Mouse (Mus musculus): ENCODE measurements around the gene Zfp607b. TPM values are rescaled to one million over a fixed set of nuclear protein-coding genes. Genes with fewer than 3 reads are reported as not detected.

Gene Zfp607b
- total RNA-seq, 2 experiments from 2014 or later: 11.8 to 11.9 TPM

DNA sequence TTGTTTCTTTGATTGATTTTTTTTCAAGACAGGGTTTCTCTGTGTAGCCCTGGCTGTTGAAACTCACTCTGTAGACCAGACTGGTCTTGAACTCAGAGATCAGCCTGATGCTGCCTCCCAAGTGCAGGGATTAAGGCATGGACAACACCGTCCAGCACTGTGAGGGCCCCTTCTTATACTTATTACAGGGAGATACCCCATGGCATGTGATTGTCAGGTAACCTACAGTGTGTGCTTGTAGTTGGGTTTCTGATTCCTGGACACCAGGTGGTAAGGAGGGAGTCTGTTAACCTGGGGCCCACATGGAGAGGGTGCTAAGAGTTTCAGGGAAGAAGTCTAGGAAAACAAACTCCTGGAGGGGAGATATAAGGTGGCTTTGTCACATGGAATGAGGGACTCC is 2.1 kb upstream of the Zfp607b start:
- no peak for TF ChIP-seq CTCF (IDR thresholded peaks at IDR 0.05)
- DNase-seq (ENCODE audit: extremely low spot score in 1 of 2, low spot score in 2 of 2): no peak
- intact Hi-C loops (cut with DNase I): loop anchor here (5.0 to 10.0 kb wide), 4 partner anchors 85 to 352 kb away; partner anchors contain the start of genes Ltbp4 and Sertad1
- Histone ChIP-seq H3K27ac (no peak overlapping the region), H3K4me3 (no peak overlapping the region)

DNA sequence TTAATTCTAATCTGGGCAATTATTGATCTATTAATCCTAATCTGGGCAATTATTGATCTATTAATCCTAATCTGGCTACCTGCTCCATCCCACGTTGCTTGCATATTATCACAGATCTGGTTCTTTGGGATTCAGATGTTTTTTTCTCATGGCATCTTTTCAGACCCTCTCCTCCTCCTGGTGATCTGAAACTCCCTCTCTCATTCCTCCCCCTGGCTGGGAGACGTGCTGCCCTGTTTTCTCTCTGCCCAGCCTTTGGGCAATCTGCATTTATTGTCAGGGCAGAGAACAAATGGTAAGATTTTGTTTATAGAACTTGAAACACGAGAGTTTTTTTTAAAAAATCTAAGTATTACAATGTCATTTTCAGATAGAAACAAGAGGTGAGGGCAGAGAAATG is 1.3 kb upstream of the Zfp607b start:
- no peak for TF ChIP-seq CTCF (IDR thresholded peaks at IDR 0.05)
- DNase-seq (ENCODE audit: extremely low spot score in 1 of 2, low spot score in 2 of 2): no peak
- intact Hi-C loops (cut with DNase I): loop anchor here (5.0 to 10.0 kb wide), 4 partner anchors 86 to 353 kb away; partner anchors contain the start of genes Ltbp4 and Sertad1
- H3K4me3 ChIP-seq: no peak overlapping the region
- H3K27ac ChIP-seq: no peak overlapping the region

GRCm38 (mm10) chr7:27688246-27688788 is 823 bp upstream of the Zfp607b start:
- H3K4me3 ChIP-seq: peak overlapping the region; percentile 59
- intact Hi-C loops (cut with DNase I): loop anchor here (5.0 to 10.0 kb wide), 4 partner anchors 86 to 354 kb away; partner anchors contain the start of genes Ltbp4 and Sertad1
- TF ChIP-seq CTCF (IDR thresholded peaks at IDR 0.05): no peak
- peak overlapping the region; percentile 80 for H3K27ac ChIP-seq
- no peak for DNase-seq (ENCODE audit: extremely low spot score in 1 of 2, low spot score in 2 of 2)

- DNase-seq (ENCODE audit: extremely low spot score in 1 of 2, low spot score in 2 of 2): no peak
Measured at GRCm38 (mm10) chr7:27691076-27691475, 1.9 kb downstream of the Zfp607b start.

DNA sequence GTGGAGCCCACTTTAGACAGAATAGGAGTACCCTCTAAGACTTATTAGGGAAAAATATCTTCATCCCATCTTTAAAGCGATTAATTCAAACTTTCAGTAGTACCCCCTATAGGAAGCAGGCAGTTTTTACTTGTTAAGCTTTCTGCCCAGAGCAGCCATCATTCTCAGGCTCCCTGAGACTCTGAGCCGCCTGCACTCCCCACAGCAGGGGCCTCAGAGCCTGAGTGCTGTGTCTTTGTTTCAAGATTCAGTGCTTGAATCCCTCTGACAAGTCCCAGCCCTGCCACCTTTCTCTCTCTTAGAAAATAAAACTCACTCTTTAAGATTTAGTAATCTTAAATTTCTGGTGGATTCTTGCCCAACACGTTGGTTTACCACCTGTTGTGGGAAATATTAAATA is 7.6 kb downstream of the Zfp607b start:
- H3K27ac ChIP-seq: no peak overlapping the region
- no peak for DNase-seq (ENCODE audit: extremely low spot score in 1 of 2, low spot score in 2 of 2)
- H3K4me3 ChIP-seq: no peak overlapping the region
- no peak for TF ChIP-seq CTCF (IDR thresholded peaks at IDR 0.05)
- intact Hi-C loops (cut with DNase I): no loop called here

More at GRCm38 (mm10) chr7:27691076-27691475, 1.9 kb downstream of the Zfp607b start:
- H3K27ac ChIP-seq: no peak overlapping the region
- intact Hi-C loops (cut with DNase I): loop anchor here (1.0 kb wide), 1 partner anchor 34 kb away; no protein-coding TSS in a partner anchor
- peak; percentile 63 for TF ChIP-seq CTCF (IDR thresholded peaks at IDR 0.05)
- H3K4me3 ChIP-seq: no peak overlapping the region

DNA sequence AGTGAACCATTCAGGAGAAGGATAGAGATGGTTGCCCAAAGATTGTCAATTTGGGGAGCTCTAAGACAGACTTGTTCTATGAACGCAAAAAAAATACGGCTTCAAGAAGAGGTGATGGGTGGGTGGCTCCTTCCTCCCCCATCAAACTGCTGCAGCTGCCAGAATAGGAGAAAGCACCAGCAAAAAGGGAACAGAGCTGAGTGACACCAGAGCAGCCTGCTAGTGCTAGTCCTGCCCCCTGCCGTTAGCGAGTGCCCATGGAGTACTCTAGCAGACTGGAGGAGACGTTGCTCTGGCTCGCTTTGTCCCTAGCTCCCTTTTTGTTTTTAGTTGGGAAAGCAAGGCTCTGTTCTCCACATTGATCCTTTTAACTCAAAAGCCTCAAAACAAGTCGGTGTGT is 21.3 kb downstream of the Zfp607b start:
- Histone ChIP-seq H3K27ac (no peak overlapping the region), H3K4me3 (no peak overlapping the region)
- TF ChIP-seq CTCF (IDR thresholded peaks at IDR 0.05): peak; percentile 23
- intact Hi-C loops (cut with DNase I): no loop called here
- no peak for DNase-seq (ENCODE audit: extremely low spot score in 1 of 2, low spot score in 2 of 2)

- Histone ChIP-seq H3K27ac (no peak overlapping the region), H3K4me3 (no peak overlapping the region)
- no peak for TF ChIP-seq CTCF (IDR thresholded peaks at IDR 0.05)
- intact Hi-C loops (cut with DNase I): no loop called here
- DNase-seq (ENCODE audit: extremely low spot score in 1 of 2, low spot score in 2 of 2): no peak
Measured at GRCm38 (mm10) chr7:27721951-27722350, 32.8 kb downstream of the Zfp607b start.

- peak; percentile 74 for TF ChIP-seq CTCF (IDR thresholded peaks at IDR 0.05)
Measured at GRCm38 (mm10) chr7:27725566-27726538, 36.7 kb downstream of the Zfp607b start.

DNA sequence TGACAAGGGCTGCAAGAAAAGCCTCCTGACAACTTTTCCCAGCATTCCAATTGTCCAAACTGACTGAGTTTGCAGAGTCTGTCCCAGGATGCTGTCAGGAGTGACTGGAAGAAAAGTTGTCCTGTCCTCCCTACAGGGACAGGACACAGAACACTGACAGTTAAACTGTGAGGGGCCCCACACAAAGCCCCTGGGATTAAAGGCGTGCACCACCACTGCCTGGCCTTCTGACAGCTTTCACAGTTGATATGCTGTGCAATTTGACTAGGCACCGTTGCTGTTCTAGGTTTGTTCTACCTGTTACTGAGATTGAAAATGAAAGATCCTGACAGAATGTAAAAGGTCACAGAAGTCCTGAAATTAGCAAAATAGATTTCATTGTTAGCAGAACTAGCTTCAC is 38.3 kb downstream of the Zfp607b start:
- Histone ChIP-seq H3K27ac (no peak overlapping the region), H3K4me3 (no peak overlapping the region)
- TF ChIP-seq CTCF (IDR thresholded peaks at IDR 0.05): no peak
- intact Hi-C loops (cut with DNase I): loop anchor here (1.0 to 5.0 kb wide), 2 partner anchors 150 to 205 kb away; no protein-coding TSS in a partner anchor
- no peak for DNase-seq (ENCODE audit: extremely low spot score in 1 of 2, low spot score in 2 of 2)

More at GRCm38 (mm10) chr7:27725566-27726538, 36.7 kb downstream of the Zfp607b start:
- peak; percentile 24 to 34 for DNase-seq (ENCODE audit: extremely low spot score in 1 of 2, low spot score in 2 of 2)
- no peak overlapping the region for H3K4me3 ChIP-seq
- intact Hi-C loops (cut with DNase I): loop anchor here (1.0 to 5.0 kb wide), 3 partner anchors 35 to 149 kb away; no protein-coding TSS in a partner anchor
- H3K27ac ChIP-seq: no peak overlapping the region

GRCm38 (mm10) chr7:27731281-27731883 is 42.2 kb downstream of the Zfp607b start, which contains the start of gene Zfp60:
Zfp60 (plus strand) TSS chr7:27731389.
- TF ChIP-seq CTCF (IDR thresholded peaks at IDR 0.05): peak; percentile 41
- Histone ChIP-seq H3K27ac (peak within 1 kb of the TSS; percentile 93), H3K4me3 (peak within 1 kb of the TSS; percentile 59)
- DNase-seq (ENCODE audit: extremely low spot score in 1 of 2, low spot score in 2 of 2): peak; percentile 87
- intact Hi-C loops (cut with DNase I): loop anchor here (5.0 kb wide), 1 partner anchor 71 kb away; no protein-coding TSS in a partner anchor

DNA sequence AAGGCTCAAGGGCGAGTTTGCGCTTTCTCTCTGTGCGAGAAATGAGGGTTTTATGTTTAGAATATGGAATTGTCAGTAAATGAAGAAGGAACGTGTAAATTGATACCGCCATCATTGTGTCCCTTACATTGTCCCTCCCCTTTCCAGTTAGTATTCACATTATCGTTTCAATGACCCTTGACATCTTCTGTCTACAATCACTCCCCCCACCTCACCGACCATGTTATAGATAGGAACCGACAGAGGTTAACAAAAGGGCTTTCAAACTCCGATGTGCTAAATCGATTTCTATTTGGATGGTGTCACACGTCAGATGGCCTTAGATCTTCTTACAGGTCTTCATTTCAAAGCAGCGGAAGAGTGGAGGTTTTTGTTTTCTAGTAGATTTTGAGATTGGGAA is 42.8 kb downstream of the Zfp607b start:
- no peak for TF ChIP-seq CTCF (IDR thresholded peaks at IDR 0.05)
- Histone ChIP-seq H3K4me3 (peak overlapping the region; percentile 59), H3K27ac (peak overlapping the region; percentile 93)
- no peak for DNase-seq (ENCODE audit: extremely low spot score in 1 of 2, low spot score in 2 of 2)
- intact Hi-C loops (cut with DNase I): loop anchor here (5.0 kb wide), 1 partner anchor 70 kb away; no protein-coding TSS in a partner anchor
